Mouse (Mus musculus) hindbrain, postnatal 0 days (tissue): ENCODE data around the gene Cep128. TPM values are rescaled to one million over a fixed set of nuclear protein-coding genes. Genes with fewer than 3 reads are reported as not detected.
A peak's percentile ranks its signal among the peaks of the same experiment; 100 is the strongest.

Experiments used
- ATAC-seq: fragments of 200-750 bp; cut with Nextera tagmentation; 2 replicates; pipeline ENCODE4 v1.8.0; 2017; ENCODE audit warnings: mild to moderate bottlenecking, moderate TSS enrichment, moderate library complexity
- DNase-seq: peaks from one replicate; pipeline ENCODE4 v3.0.0-alpha.2; 2015; ENCODE audit warnings: low spot score
- H3K27ac ChIP-seq: fragments of 300-500 bp; sonication (generic); 2 replicates; pipeline ENCODE4 v1.5.1; 2014; ENCODE audit warnings: mild to moderate bottlenecking
- H3K27me3 ChIP-seq: fragments of 300-500 bp; sonication (generic); 2 replicates; pipeline ENCODE4 v1.6.1; 2014; ENCODE audit warnings: low read length, mixed read lengths; ENCODE audit not compliant: insufficient read depth
- H3K36me3 ChIP-seq: fragments of 300-500 bp; sonication (generic); 2 replicates; pipeline ENCODE4 v1.6.1; 2014; ENCODE audit warnings: low read length, mixed read lengths; ENCODE audit not compliant: insufficient read depth
- H3K4me1 ChIP-seq: fragments of 300-500 bp; sonication (generic); 2 replicates; pipeline ENCODE4 v1.6.1; 2014; ENCODE audit warnings: antibody characterized with exemption, low read length, mixed read lengths; ENCODE audit not compliant: insufficient read depth
- H3K4me2 ChIP-seq: fragments of 300-500 bp; sonication (generic); 2 replicates; pipeline ENCODE4 v1.6.1; 2014; ENCODE audit warnings: low read depth, mild to moderate bottlenecking, low read length, moderate library complexity, mixed read lengths
- H3K4me3 ChIP-seq: fragments of 300-500 bp; sonication (generic); 2 replicates; pipeline ENCODE4 v1.5.1; 2014; ENCODE audit warnings: low read length
- H3K9ac ChIP-seq: fragments of 300-500 bp; sonication (generic); replicated peaks from 2 replicates; pipeline ENCODE4 v1.6.1; 2014; ENCODE audit warnings: mild to moderate bottlenecking, low read length, moderate library complexity, mixed read lengths
- H3K9me3 ChIP-seq: fragments of 300-500 bp; sonication (generic); 2 replicates; pipeline ENCODE4 v1.6.1; 2016; ENCODE audit warnings: low read length, mixed read lengths
- CTCF ChIP-seq: IDR thresholded peaks from 2 replicates; pipeline ENCODE4 v1.5.1; 2016; ENCODE audit warnings: antibody characterized with exemption, control low read depth, low read depth
- WGBS: fragments of 180-500 bp; shearing (Covaris S2); extraction: QIAGEN DNeasy Blood & Tissue Kit; methylation state at CpG from one replicate; pipeline ENCODE4 v1.1.7; 2014; 5-methylcytosine and 5-hydroxymethylcytosine counted together
- polyA plus RNA-seq: library from polyadenylated mRNA; unstranded; fragments of >200 nt; fragmentation: Nextera tagmentation; extraction: Ambion mirVana; gene quantifications from 2 replicates; pipeline ENCODE4 v1.2.1, GENCODE M21; 2015
- total RNA-seq: library from RNA; depleted of rRNA; stranded (reverse); fragments of >200 nt; gene quantifications from 2 replicates; pipeline ENCODE4 v1.2.3, GENCODE M21; 2014

Gene Cep128
- total and polyA plus RNA-seq, 2 experiments from 2014 or later, result 3.0 to 4.4 TPM

DNA sequence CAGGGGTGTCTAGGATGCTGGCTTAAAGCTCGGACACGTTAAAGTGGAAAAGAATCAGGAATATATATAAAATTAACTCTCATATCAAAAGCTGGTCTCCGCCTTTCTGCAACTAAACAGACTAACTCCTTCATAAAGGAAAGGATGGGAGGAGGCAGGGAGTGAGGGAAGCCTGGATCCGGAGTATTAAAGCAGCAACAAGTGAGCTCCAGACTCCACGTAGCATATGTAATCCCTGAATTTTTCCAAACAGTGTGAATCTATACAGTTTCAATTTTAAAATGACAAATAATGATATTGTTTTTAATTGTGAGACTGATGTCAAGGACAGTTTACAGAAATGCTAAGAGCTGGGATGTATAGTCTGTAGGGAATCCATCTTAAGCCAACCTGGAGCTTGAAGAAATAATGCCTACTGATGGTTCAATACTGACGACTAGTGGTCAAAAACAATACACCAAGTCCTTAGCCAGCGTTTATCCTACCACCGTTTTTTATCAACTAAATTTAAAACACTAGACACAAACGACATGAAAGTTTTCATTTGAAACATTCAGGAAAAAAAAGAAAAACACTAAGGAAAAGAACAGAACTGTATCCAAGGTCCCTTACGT is 70.1 kb downstream of the Cep128 start:
- H3K36me3 ChIP-seq, result no peaks in the 10 kb centered on the region
- H3K4me2 ChIP-seq, result no peak overlapping the region
- no peaks in the 10 kb centered on the region for H3K4me1 ChIP-seq
- H3K9ac ChIP-seq, result no peak overlapping the region
- DNase-seq (peak; percentile 84), ATAC-seq (peak; percentile 76)
- 55% methylated on average over 10 of the region's 10 CpGs for WGBS
- H3K4me3 ChIP-seq, result no peak overlapping the region
- H3K27me3 ChIP-seq, result no peaks in the 10 kb centered on the region
- peak; percentile 91 for TF ChIP-seq CTCF
- no peaks in the 10 kb centered on the region for H3K9me3 ChIP-seq
- H3K27ac ChIP-seq, result no peak overlapping the region

GRCm38 (mm10) chr12:91312591-91312990 is 71.6 kb downstream of the Cep128 start:
- no peak overlapping the region for H3K4me3 ChIP-seq
- no peak overlapping the region for H3K9ac ChIP-seq
- no peaks in the 10 kb centered on the region for H3K36me3 ChIP-seq
- no peaks in the 10 kb centered on the region for H3K4me1 ChIP-seq
- H3K9me3 ChIP-seq, result no peaks in the 10 kb centered on the region
- TF ChIP-seq CTCF, result no peak
- no peak overlapping the region for H3K4me2 ChIP-seq
- WGBS, result 88% methylated on average over 4 of the region's 4 CpGs
- H3K27me3 ChIP-seq, result no peaks in the 10 kb centered on the region
- H3K27ac ChIP-seq, result no peak overlapping the region
- DNase-seq (no peak), ATAC-seq (no peak)

DNA sequence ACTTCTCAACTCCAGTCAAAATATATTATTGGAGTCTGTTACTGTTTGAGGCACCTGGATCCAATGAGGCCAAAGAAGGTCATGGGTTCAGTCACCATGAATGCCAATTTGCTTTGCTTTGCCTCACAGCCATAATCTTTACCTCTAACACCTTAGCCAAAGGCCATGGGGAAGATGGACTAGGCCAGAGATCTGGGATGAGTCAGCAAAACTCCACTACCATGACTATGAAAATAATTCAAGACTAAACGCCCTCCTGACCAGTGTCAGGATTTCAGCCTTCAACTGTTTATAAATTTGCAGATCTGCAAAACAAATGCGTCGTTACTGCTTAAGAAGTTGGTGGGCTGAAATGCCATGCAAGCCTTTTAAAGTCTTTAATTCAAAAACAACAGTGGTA is 76.5 kb downstream of the Cep128 start:
- no peak overlapping the region for H3K4me3 ChIP-seq
- no peak for TF ChIP-seq CTCF
- H3K36me3 ChIP-seq, result no peaks in the 10 kb centered on the region
- ATAC-seq, result no peak
- H3K9me3 ChIP-seq, result no peaks in the 10 kb centered on the region
- H3K4me2 ChIP-seq, result no peak overlapping the region
- DNase-seq, result no peak
- H3K4me1 ChIP-seq, result no peaks in the 10 kb centered on the region
- no peak overlapping the region for H3K27ac ChIP-seq
- WGBS, result 89% methylated on average over 3 of the region's 3 CpGs
- no peaks in the 10 kb centered on the region for H3K27me3 ChIP-seq
- no peak overlapping the region for H3K9ac ChIP-seq

GRCm38 (mm10) chr12:91305769-91306168 is 78.4 kb downstream of the Cep128 start:
- Histone ChIP-seq H3K36me3 (no peaks in the 10 kb centered on the region), H3K27me3 (no peaks in the 10 kb centered on the region), H3K4me2 (no peak overlapping the region), H3K9me3 (no peaks in the 10 kb centered on the region), H3K4me1 (no peaks in the 10 kb centered on the region), H3K4me3 (no peak overlapping the region), H3K9ac (no peak overlapping the region), H3K27ac (no peak overlapping the region)
- no peak for DNase-seq
- ATAC-seq, result no peak
- 87% methylated on average over 7 of the region's 7 CpGs for WGBS
- no peak for TF ChIP-seq CTCF

- Histone ChIP-seq H3K4me2 (no peak overlapping the region), H3K36me3 (no peaks in the 10 kb centered on the region), H3K9me3 (no peaks in the 10 kb centered on the region), H3K4me1 (no peaks in the 10 kb centered on the region), H3K4me3 (no peak overlapping the region), H3K27me3 (no peaks in the 10 kb centered on the region), H3K9ac (no peak overlapping the region), H3K27ac (no peak overlapping the region)
- ATAC-seq, result no peak
- TF ChIP-seq CTCF, result no peak
- WGBS, result 72% methylated on average over 5 of the region's 5 CpGs
- no peak for DNase-seq
Measured at GRCm38 (mm10) chr12:91305038-91305437, 79.2 kb downstream of the Cep128 start.

DNA sequence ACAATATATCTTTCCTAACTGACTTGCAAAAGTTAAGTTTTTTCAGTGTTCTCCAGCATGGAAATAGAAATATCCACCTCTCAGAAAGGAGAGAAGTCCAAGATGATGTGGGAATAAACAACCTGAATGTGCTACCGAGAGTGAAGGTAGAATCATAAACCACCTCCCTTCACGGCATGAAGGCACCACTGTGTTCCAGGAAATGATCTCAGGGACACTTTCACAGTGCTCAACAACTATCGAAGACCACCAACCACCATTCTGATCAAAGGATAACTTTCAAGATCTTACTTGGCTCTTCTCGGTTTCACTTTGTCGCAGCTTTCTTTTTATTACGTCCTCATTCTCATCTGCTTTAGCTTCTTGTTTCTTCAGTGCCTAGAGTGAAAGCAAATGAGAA is 85.5 kb downstream of the Cep128 start:
- no peaks in the 10 kb centered on the region for H3K4me1 ChIP-seq
- no peak for TF ChIP-seq CTCF
- no peaks in the 10 kb centered on the region for H3K27me3 ChIP-seq
- DNase-seq, result no peak
- WGBS, result 96% methylated on average over 6 of the region's 6 CpGs
- H3K36me3 ChIP-seq, result no peaks in the 10 kb centered on the region
- H3K9ac ChIP-seq, result no peak overlapping the region
- no peak overlapping the region for H3K4me3 ChIP-seq
- H3K4me2 ChIP-seq, result no peak overlapping the region
- H3K27ac ChIP-seq, result no peak overlapping the region
- H3K9me3 ChIP-seq, result no peaks in the 10 kb centered on the region
- no peak for ATAC-seq

- Histone ChIP-seq H3K4me2 (no peak overlapping the region), H3K27me3 (no peaks in the 10 kb centered on the region), H3K4me1 (no peaks in the 10 kb centered on the region), H3K36me3 (no peaks in the 10 kb centered on the region), H3K4me3 (no peak overlapping the region), H3K9ac (no peak overlapping the region), H3K27ac (no peak overlapping the region), H3K9me3 (no peaks in the 10 kb centered on the region)
- TF ChIP-seq CTCF, result no peak
- WGBS, result 63% methylated on average over 7 of the region's 7 CpGs
- no peak for ATAC-seq
- peak; percentile 20 for DNase-seq
Measured at GRCm38 (mm10) chr12:91295870-91296269, 88.3 kb downstream of the Cep128 start.
